Mouse (Mus musculus): ENCODE data around the gene Adat1.
A peak's percentile ranks its signal among the peaks of the same experiment; 100 is the strongest.

- no peak for TF ChIP-seq POLR2A (IDR thresholded peaks at IDR 0.05; ENCODE audit: low read depth, low read length)
- peak; percentile 10; the same call in 1 of the 2 replicates for TF ChIP-seq CTCF (IDR thresholded peaks at IDR 0.05; ENCODE audit: borderline replicate concordance, insufficient read depth, low read length)
Measured at GRCm38 (mm10) chr8:112034603-112035002, 42.5 kb upstream of the Adat1 start.
